Mouse (Mus musculus): ENCODE measurements around the gene Hid1. TPM values are rescaled to one million over a fixed set of nuclear protein-coding genes. Genes with fewer than 3 reads are reported as not detected.

The Hid1 gene
- polyA plus RNA-seq, 1 experiment: 14.4 TPM

DNA sequence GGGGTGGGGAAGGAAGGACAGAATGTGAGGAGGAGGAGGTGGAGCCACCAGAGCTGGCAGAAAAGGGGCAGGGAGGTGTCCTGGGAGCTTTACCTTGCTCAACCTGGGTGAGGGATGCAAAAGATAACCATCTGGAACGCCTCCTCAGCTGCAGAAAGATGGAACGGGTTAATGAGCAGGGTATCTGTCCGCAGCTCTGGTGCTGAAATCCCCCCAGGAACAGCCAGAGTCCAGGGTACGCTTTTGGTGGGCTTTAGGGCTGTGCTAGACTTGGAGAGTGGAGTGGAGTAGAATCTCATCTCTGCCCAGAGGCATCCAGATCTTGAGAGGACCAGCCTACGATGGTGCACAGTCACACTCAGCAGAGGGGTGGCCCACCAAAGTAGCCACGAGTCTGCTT is 31.4 kb downstream of the Hid1 start:
- H3K27me3 ChIP-seq (ENCODE audit: control insufficient read depth, insufficient read depth, insufficient read length): peaks cover 69% of the 10 kb centered on the region
- H3K79me3 ChIP-seq (ENCODE audit: low read depth): no peaks in the 10 kb centered on the region

DNA sequence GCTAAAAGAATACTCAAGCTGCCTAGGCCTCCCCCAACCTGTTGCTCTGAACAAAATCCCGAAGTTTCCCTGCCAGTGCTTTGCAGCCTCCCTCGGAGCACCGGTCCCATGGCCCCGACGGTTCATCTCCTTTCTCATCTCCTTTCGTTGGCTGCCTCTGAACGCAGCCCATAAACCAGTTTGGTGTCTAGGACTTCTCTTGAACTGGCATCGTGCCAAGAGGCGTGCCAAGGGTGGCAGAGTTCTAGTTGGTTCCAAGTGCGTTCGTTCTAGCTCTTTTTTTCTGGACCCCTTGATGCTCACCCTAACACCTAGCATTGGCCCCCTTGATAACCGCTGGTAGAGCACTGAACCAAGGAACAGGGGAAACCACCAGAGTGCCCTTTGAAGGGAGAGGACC is 32.3 kb downstream of the Hid1 start:
- Histone ChIP-seq H3K27me3 (ENCODE audit: control insufficient read depth, insufficient read depth, insufficient read length) (peaks cover 60% of the 10 kb centered on the region), H3K79me3 (ENCODE audit: low read depth) (no peaks in the 10 kb centered on the region), H3K79me2 (ENCODE audit: control insufficient read depth, insufficient read depth) (no peaks in the 10 kb centered on the region), H3K4me3 (ENCODE audit: insufficient read depth, poor library complexity, severe bottlenecking) (no peak overlapping the region), H3ac (ENCODE audit: control insufficient read depth, insufficient read length, low read depth) (no peak overlapping the region), H3K36me3 (ENCODE audit: control insufficient read depth, insufficient read depth) (no peaks in the 10 kb centered on the region)
- TF ChIP-seq MAX (IDR thresholded peaks at IDR 0.05) (no peak), MYOG (IDR thresholded peaks at IDR 0.05; ENCODE audit: control insufficient read depth, extremely low read depth, insufficient read length) (no peak)

More for the DNA sequence above, 31.4 kb downstream of the Hid1 start:
- TF ChIP-seq MAX (IDR thresholded peaks at IDR 0.05) (no peak), MYOG (IDR thresholded peaks at IDR 0.05; ENCODE audit: control insufficient read depth, extremely low read depth, insufficient read length) (no peak), CEBPB (IDR thresholded peaks at IDR 0.05; ENCODE audit: low read depth) (no peak), CTCF (IDR thresholded peaks at IDR 0.05; ENCODE audit: control insufficient read depth, insufficient read depth, insufficient read length) (no peak), MYOD1 (IDR thresholded peaks at IDR 0.05; ENCODE audit: control insufficient read depth, insufficient read length, low read depth) (no peak), USF1 (IDR thresholded peaks at IDR 0.05; ENCODE audit: low read depth) (no peak), FOSL1 (IDR thresholded peaks at IDR 0.05; ENCODE audit: insufficient read depth, low read length, poor library complexity, severe bottlenecking) (no peak)
- Histone ChIP-seq H3K4me3 (ENCODE audit: insufficient read depth, poor library complexity, severe bottlenecking) (no peak overlapping the region), H3K79me2 (ENCODE audit: control insufficient read depth, insufficient read depth) (no peaks in the 10 kb centered on the region), H3K36me3 (ENCODE audit: control insufficient read depth, insufficient read depth) (no peaks in the 10 kb centered on the region), H3ac (ENCODE audit: control insufficient read depth, insufficient read length, low read depth) (no peak overlapping the region)

DNA sequence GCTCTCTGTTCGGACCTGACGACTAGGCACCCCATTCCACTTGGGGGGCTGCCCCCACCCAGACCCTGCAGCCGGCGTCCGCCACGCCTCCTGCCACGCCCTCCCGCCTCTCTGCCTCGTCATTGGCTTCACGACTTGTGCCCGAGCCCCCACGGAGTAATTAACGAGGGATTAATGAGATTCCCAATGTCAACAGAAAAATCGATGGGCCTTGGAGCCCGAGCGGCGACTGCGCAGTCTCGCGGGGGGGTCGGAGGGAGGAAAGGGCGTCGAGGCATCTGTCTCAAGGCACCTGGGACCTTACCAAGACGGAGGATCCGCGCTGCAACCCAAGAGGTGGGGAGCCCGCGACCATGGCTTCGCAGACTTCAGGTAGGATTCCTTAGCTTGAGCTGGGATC is 33.0 kb downstream of the Hid1 start, which contains the start of gene Otop3:
Otop3 (plus strand) TSS at position 201 of the 400 bp plus-strand sequence.
- TF ChIP-seq FOSL1 (IDR thresholded peaks at IDR 0.05; ENCODE audit: insufficient read depth, low read length, poor library complexity, severe bottlenecking) (no peak), MYOG (IDR thresholded peaks at IDR 0.05; ENCODE audit: control insufficient read depth, extremely low read depth, insufficient read length) (no peak), USF1 (IDR thresholded peaks at IDR 0.05; ENCODE audit: low read depth) (no peak), MAX (IDR thresholded peaks at IDR 0.05) (no peak), MYOD1 (IDR thresholded peaks at IDR 0.05; ENCODE audit: control insufficient read depth, insufficient read length, low read depth) (no peak), CTCF (IDR thresholded peaks at IDR 0.05; ENCODE audit: control insufficient read depth, insufficient read depth, insufficient read length) (no peak), CEBPB (IDR thresholded peaks at IDR 0.05; ENCODE audit: low read depth) (no peak)
- no peak within 1 kb of the TSS for H3K4me3 ChIP-seq (ENCODE audit: insufficient read depth, poor library complexity, severe bottlenecking)

DNA sequence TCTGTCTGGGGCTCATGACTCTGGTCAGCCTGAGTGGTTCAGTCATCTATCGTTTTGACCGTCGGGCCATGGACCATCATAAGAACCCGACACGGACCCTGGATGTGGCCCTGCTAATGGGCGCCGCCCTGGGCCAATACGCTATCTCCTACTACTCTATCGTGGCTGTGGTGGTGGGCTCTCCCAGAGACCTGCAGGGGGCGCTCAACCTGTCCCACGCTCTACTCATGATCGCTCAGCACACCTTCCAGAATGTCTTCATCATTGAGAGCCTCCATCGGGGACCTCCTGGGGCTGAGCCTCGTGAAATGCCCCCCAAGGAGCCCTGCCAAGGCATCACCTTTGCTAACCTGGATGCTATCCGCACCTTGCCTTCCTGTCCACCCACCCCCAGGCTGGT is 38.2 kb downstream of the Hid1 start:
- H3K4me3 ChIP-seq (ENCODE audit: insufficient read depth, poor library complexity, severe bottlenecking): no peak overlapping the region
- H3K36me3 ChIP-seq (ENCODE audit: control insufficient read depth, insufficient read depth): no peaks in the 10 kb centered on the region
- peaks cover 42% of the 10 kb centered on the region for H3K27me3 ChIP-seq (ENCODE audit: control insufficient read depth, insufficient read depth, insufficient read length)
- no peaks in the 10 kb centered on the region for H3K79me3 ChIP-seq (ENCODE audit: low read depth)
- no peaks in the 10 kb centered on the region for H3K79me2 ChIP-seq (ENCODE audit: control insufficient read depth, insufficient read depth)
- TF ChIP-seq CTCF (IDR thresholded peaks at IDR 0.05; ENCODE audit: control insufficient read depth, insufficient read depth, insufficient read length) (no peak), USF1 (IDR thresholded peaks at IDR 0.05; ENCODE audit: low read depth) (no peak), MYOG (IDR thresholded peaks at IDR 0.05; ENCODE audit: control insufficient read depth, extremely low read depth, insufficient read length) (no peak), FOSL1 (IDR thresholded peaks at IDR 0.05; ENCODE audit: insufficient read depth, low read length, poor library complexity, severe bottlenecking) (no peak), CEBPB (IDR thresholded peaks at IDR 0.05; ENCODE audit: low read depth) (no peak), MAX (IDR thresholded peaks at IDR 0.05) (no peak), MYOD1 (IDR thresholded peaks at IDR 0.05; ENCODE audit: control insufficient read depth, insufficient read length, low read depth) (no peak)
- H3ac ChIP-seq (ENCODE audit: control insufficient read depth, insufficient read length, low read depth): no peak overlapping the region

More for the DNA sequence above, 33.0 kb downstream of the Hid1 start, which contains the start of gene Otop3:
- Histone ChIP-seq H3ac (ENCODE audit: control insufficient read depth, insufficient read length, low read depth) (no peak within 1 kb of the TSS), H3K79me3 (ENCODE audit: low read depth) (no peaks in the 10 kb centered on the region), H3K36me3 (ENCODE audit: control insufficient read depth, insufficient read depth) (no peaks in the 10 kb centered on the region), H3K79me2 (ENCODE audit: control insufficient read depth, insufficient read depth) (no peaks in the 10 kb centered on the region), H3K27me3 (ENCODE audit: control insufficient read depth, insufficient read depth, insufficient read length) (peaks cover 59% of the 10 kb centered on the region)

DNA sequence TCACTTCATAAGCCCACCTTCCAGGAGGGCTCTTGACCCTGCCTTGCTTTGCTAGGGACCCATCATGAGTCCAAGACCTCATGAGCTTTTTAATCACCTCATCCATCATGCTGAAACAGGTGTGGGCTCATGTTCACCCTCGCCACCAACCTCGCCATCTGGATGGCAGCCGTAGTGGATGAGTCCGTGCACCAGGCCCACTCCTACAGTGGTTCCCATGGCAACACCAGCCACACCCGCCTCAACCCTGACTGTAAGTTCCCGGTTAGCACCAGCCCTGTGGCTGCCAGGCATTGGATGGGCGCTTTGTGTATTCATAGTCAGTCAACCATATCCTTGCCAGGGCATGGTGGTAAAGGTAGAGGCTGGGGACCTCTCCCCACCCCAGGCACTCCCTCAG is 40.8 kb downstream of the Hid1 start:
- no peaks in the 10 kb centered on the region for H3K79me2 ChIP-seq (ENCODE audit: control insufficient read depth, insufficient read depth)
- H3ac ChIP-seq (ENCODE audit: control insufficient read depth, insufficient read length, low read depth): no peak overlapping the region
- H3K4me3 ChIP-seq (ENCODE audit: insufficient read depth, poor library complexity, severe bottlenecking): no peak overlapping the region
- no peaks in the 10 kb centered on the region for H3K79me3 ChIP-seq (ENCODE audit: low read depth)
- TF ChIP-seq CEBPB (IDR thresholded peaks at IDR 0.05; ENCODE audit: low read depth) (no peak), MYOD1 (IDR thresholded peaks at IDR 0.05; ENCODE audit: control insufficient read depth, insufficient read length, low read depth) (no peak), CTCF (IDR thresholded peaks at IDR 0.05; ENCODE audit: control insufficient read depth, insufficient read depth, insufficient read length) (no peak), MAX (IDR thresholded peaks at IDR 0.05) (no peak), USF1 (IDR thresholded peaks at IDR 0.05; ENCODE audit: low read depth) (no peak), MYOG (IDR thresholded peaks at IDR 0.05; ENCODE audit: control insufficient read depth, extremely low read depth, insufficient read length) (no peak), FOSL1 (IDR thresholded peaks at IDR 0.05; ENCODE audit: insufficient read depth, low read length, poor library complexity, severe bottlenecking) (no peak)
- no peaks in the 10 kb centered on the region for H3K36me3 ChIP-seq (ENCODE audit: control insufficient read depth, insufficient read depth)
- H3K27me3 ChIP-seq (ENCODE audit: control insufficient read depth, insufficient read depth, insufficient read length): peaks cover 34% of the 10 kb centered on the region

DNA sequence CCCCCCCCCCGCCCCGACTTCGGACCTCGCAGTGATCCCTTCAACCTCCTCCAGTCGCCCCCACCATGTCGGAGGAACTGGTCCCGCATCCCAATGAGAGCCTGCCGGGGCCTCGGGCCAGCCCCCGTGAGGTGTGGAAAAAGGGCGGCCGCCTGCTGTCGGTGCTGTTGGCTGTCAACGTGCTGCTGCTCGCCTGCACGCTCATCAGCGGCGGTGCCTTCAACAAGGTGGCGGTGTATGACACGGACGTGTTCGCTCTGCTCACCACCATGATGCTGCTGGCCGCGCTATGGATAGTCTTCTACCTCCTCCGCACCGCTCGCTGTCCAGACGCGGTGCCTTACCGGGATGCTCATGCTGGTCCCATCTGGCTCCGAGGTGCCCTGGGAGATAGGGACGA is 44.2 kb downstream of the Hid1 start:
- Histone ChIP-seq H3K27me3 (ENCODE audit: control insufficient read depth, insufficient read depth, insufficient read length) (peaks cover 34% of the 10 kb centered on the region), H3ac (ENCODE audit: control insufficient read depth, insufficient read length, low read depth) (no peak overlapping the region)

More for the DNA sequence above, 44.2 kb downstream of the Hid1 start:
- H3K4me3 ChIP-seq (ENCODE audit: insufficient read depth, poor library complexity, severe bottlenecking): no peak overlapping the region
- no peaks in the 10 kb centered on the region for H3K36me3 ChIP-seq (ENCODE audit: control insufficient read depth, insufficient read depth)
- no peaks in the 10 kb centered on the region for H3K79me3 ChIP-seq (ENCODE audit: low read depth)
- H3K79me2 ChIP-seq (ENCODE audit: control insufficient read depth, insufficient read depth): no peaks in the 10 kb centered on the region
- TF ChIP-seq MYOG (IDR thresholded peaks at IDR 0.05; ENCODE audit: control insufficient read depth, extremely low read depth, insufficient read length): no peak
- no peak for TF ChIP-seq CEBPB (IDR thresholded peaks at IDR 0.05; ENCODE audit: low read depth)
- TF ChIP-seq MAX (IDR thresholded peaks at IDR 0.05): no peak
- TF ChIP-seq USF1 (IDR thresholded peaks at IDR 0.05; ENCODE audit: low read depth): no peak
- TF ChIP-seq MYOD1 (IDR thresholded peaks at IDR 0.05; ENCODE audit: control insufficient read depth, insufficient read length, low read depth): no peak
- TF ChIP-seq FOSL1 (IDR thresholded peaks at IDR 0.05; ENCODE audit: insufficient read depth, low read length, poor library complexity, severe bottlenecking): no peak
- TF ChIP-seq CTCF (IDR thresholded peaks at IDR 0.05; ENCODE audit: control insufficient read depth, insufficient read depth, insufficient read length): no peak

Data from C2C12 (cell line).